Mouse (Mus musculus): ENCODE measurements around the gene Dnal1.

The Dnal1 gene

DNA sequence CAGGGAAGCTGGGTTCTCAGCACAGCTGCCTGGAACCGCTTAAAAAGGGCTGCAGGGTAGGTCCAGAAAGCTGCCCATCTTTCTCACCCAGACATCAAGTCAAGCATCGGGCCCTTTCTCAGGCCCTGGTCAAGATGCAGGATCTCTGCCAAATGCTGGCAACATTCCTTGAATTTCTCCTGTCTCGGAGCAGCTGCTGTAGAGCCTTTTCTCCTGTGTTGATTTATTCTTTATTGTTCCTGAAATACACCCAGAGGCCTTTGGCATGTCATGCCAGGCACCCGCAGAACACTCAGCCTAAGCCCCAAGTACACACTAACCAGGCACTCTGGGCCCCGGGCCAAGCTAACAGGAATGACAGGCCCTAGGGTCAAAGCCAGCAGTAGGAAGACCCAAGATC lies 72.8 kb downstream of the Dnal1 start:
- DNase-seq (ENCODE audit: low spot score): no peak

- no peak for DNase-seq (ENCODE audit: low spot score)
Observed at GRCm38 (mm10) chr12:84187752-84188601, 73.8 kb downstream of the Dnal1 start.

DNA sequence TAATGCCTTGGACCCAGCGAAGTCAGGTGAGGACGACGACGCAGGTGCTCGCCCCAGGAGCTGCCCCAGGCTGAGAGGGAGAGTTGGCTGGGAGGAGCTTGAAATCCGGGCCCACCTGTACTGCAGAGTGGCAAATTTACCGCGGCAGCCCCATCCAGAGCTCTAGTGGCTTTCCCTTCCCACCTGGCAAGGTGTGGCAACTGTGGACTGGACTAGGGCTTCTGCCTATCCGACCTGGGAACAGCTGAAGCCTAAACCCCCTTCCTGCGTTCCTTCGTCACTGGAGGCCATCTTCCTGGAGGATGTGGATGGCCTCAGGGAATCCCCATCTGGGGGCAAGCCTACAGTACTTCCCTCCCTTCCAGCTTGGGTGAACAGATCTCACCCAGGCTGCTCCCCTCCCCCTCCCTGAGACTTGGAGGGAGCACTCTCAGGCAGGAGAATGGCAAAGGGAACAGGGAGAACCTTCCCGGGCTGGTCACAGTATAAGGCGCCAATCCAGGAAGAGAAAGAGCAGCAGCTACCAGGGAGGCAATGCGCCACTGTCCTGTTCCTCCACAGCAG lies 74.8 kb downstream of the Dnal1 start:
- no peak for DNase-seq (ENCODE audit: low spot score)

GRCm38 (mm10) chr12:84190151-84190820 lies 76.1 kb downstream of the Dnal1 start:
- DNase-seq (ENCODE audit: low spot score): no peak

- DNase-seq (ENCODE audit: low spot score): no peak
Observed at GRCm38 (mm10) chr12:84191190-84191589, 77.0 kb downstream of the Dnal1 start.

DNA sequence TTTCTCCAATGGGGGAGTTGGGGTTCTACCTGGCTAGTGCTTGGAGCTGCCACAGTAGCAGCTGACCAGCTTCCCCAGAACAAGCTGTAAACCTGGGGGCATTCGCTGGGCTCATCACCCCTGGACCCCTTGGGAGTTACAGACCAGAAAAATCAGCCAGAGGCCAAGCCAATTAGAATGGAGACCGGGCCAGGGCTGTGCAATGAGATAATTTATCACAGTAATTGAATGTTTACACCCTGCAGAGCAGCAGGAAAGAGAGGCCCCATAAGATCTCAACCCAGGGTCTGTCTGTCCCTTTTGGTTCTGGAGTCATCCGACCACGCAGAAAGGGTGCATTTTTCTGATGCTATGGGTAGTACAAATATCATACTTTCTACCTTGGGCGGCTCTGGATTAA lies 77.6 kb downstream of the Dnal1 start:
- DNase-seq (ENCODE audit: low spot score): no peak

DNA sequence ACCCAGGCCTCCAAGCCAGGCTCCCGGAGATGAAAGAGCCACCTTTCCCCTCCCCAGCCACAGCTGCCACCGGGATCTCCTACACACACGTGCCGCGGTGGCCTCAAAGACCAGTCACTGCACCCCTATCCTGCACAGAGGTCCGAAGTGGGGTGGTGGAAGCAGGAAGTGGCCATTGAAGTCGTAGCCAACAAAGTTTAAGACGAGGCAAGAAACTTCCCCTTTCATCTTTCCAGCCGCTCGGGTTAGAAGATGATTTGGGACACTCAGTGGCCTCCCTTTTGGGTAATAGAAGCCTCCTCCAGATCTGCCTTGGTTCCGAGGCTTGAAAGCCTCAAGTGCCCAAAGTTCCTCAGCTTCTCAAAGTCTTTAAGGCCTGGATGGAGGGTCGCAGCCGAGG lies 78.1 kb downstream of the Dnal1 start:
- no peak for DNase-seq (ENCODE audit: low spot score)

GRCm38 (mm10) chr12:84192741-84193641 lies 78.8 kb downstream of the Dnal1 start:
- peak; percentile 50 for DNase-seq (ENCODE audit: low spot score)

GRCm38 (mm10) chr12:84193642-84194399 lies 79.7 kb downstream of the Dnal1 start:
- DNase-seq (ENCODE audit: low spot score): peak; percentile 89

- DNase-seq (ENCODE audit: low spot score): no peak
Observed at GRCm38 (mm10) chr12:84194400-84195109, 80.4 kb downstream of the Dnal1 start.

DNA sequence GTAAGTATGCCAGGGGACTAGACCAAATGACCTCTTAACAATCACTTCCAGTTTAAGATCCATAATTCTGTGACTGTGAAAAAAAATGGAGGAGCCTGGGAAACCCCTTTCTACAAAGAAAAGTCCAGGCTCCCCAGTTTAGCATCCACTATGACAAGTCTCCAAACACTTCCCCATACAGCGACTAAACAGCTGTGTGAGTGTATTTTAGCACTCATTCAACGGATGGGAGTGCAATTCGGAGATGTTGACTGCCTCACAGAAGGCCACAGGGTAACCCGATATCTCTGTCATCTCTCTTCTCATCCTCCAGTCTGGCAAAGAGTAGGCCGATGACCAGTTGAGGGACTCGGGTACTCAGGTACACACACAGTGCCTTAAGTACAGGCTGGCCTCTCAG lies 81.0 kb downstream of the Dnal1 start:
- no peak for DNase-seq (ENCODE audit: low spot score)

All from testis, postnatal 14 days (tissue).